Mouse (Mus musculus) left cerebral cortex, postnatal 10 days (tissue): ENCODE data around the gene Rpgrip1l. TPM values are rescaled to one million over a fixed set of nuclear protein-coding genes. Genes with fewer than 3 reads are reported as not detected.

Experiments used
- DNase-seq, 2 experiments: peaks; one replicate each; pipeline ENCODE4 v3.0.0; 2021 to 2022; ENCODE audit warnings: low spot score in 2 of 2, mixed read lengths in 1 of 2; ENCODE audit errors: extremely low spot score in 1 of 2
- intact Hi-C: fragments of 180-260 bp; cut with DNase I; formaldehyde crosslinking; loops from one replicate; pipeline ENCODE4 v1.15.1; 2025
- total RNA-seq, 2 experiments: library from RNA; stranded (reverse); gene quantifications; 2 replicates each; pipeline ENCODE4 v1.2.3; 2021

Gene Rpgrip1l
- total RNA-seq, 2 experiments from 2014 or later = 24.4 to 30.4 TPM

DNA sequence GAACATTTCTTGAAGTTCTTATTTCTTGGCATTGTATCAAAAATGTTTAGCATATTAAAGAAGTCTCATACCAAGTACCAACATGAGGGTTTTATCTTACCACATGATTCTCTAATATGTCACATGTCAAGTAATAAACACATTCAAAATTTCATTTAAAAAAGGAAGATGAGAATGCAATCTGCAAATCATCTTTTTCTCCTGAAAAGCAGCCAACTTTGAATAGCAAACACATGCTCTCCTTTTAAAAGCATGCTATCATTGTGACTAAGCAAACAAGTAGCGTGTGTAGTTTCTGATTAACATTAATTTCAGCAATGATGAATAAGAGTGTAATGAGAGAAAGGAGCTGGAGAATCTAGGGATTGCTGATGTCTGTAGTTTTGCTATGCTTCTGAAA is 29.2 kb downstream of the Rpgrip1l start:
- intact Hi-C loops = no loop called here
- DNase-seq = no peak

DNA sequence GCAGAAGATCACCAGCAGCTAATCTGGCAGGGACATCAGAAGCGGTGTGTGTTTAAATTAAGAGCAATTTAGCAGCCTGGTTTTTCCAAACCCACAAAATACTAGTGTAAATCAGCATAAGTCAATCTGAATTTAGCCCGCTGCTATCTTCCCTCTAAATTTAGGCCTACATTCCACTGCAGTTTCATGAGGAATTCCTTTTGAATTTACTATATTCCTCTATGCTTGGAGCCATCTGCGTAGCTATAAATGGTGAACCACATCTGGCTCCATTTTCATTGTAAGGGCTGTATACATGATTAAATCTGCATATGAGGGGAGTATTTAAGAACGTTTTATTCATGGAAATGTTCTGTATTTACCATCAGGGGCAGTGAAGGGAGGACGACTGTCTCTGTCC is 30.4 kb downstream of the Rpgrip1l start:
- intact Hi-C loops = no loop called here
- peak in 1 of 2 experiments; percentile 35 for DNase-seq

DNA sequence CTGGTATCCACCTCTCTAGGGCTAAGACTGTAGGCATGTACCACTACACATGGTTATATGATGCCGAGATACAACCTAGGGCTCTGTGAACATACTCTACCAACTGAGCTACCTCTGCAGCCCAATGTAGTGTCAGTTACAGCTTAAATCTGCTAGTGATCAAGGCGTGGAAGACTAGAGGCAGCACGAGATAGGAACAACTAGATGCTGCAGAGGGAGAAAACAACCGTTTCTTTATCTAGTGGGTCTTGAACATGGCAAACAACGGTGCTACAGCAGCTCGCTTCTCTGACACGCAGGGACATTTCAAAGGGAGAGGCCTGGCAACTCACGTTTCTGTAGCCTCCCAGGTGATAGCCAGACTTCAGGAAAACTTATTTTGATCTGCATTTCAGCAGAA is 31.5 kb downstream of the Rpgrip1l start:
- intact Hi-C loops = no loop called here

GRCm38 (mm10) chr8:91280467-91281212 is 32.4 kb downstream of the Rpgrip1l start:
- intact Hi-C loops = no loop called here
- DNase-seq = no peak

More for the DNA sequence above, 31.5 kb downstream of the Rpgrip1l start:
- DNase-seq = no peak

- intact Hi-C loops = no loop called here
Measured at GRCm38 (mm10) chr8:91278060-91278459, 35.0 kb downstream of the Rpgrip1l start.

GRCm38 (mm10) chr8:91276337-91276736 is 36.7 kb downstream of the Rpgrip1l start:
- DNase-seq = no peak
- intact Hi-C loops = no loop called here

More at GRCm38 (mm10) chr8:91278060-91278459, 35.0 kb downstream of the Rpgrip1l start:
- DNase-seq = no peak

DNA sequence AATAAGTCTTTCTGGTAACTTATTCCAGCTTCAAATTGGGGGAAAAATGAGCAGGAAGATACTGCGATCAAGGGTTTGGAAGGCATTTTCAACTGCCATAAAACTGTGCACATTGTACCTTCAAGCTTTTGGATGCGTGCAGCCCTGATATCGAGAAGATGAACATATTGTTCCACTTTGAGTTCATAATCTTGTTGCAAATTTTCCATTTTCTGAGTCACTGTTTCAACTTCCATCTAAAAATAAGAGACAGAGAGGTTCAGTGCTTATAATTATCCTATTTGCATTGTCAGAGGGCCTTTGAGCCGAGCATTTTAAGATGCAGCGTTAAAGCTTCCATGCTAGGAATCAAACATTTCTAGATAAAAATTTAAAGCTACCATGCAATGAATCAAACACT is 39.6 kb downstream of the Rpgrip1l start:
- intact Hi-C loops = no loop called here
- DNase-seq = no peak

GRCm38 (mm10) chr8:91269374-91269958 is 43.6 kb downstream of the Rpgrip1l start:
- intact Hi-C loops = no loop called here
- DNase-seq = no peak

DNA sequence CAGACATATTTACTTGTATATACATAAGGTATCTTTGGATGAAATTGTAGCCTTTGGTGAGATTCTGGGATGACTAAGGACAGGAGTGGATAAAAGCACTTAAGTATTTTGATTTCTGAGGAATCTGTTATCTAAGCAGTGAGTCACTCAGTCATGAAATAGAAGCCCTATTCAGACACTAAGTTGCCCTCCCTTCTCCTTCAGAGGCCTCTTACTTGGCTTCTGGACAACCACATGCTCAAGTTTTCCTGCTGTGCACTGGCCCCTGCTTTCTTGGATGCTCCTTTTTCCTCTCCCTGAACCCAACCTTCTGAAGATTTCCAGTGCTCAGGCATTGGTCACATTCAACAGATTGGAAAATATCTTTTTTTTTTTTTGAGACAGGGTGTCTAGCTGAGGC is 48.5 kb downstream of the Rpgrip1l start:
- no peak for DNase-seq
- intact Hi-C loops = loop anchor here (5.0 kb wide), 1 partner anchor 42 kb away; no protein-coding TSS in a partner anchor

- intact Hi-C loops = loop anchor here (5.0 kb wide), 1 partner anchor 42 kb away; no protein-coding TSS in a partner anchor
- DNase-seq = no peak
Measured at GRCm38 (mm10) chr8:91263939-91264338, 49.1 kb downstream of the Rpgrip1l start.

GRCm38 (mm10) chr8:91261598-91261997 is 51.5 kb downstream of the Rpgrip1l start:
- DNase-seq = no peak
- intact Hi-C loops = loop anchor here (5.0 kb wide), 1 partner anchor 39 kb away; no protein-coding TSS in a partner anchor

DNA sequence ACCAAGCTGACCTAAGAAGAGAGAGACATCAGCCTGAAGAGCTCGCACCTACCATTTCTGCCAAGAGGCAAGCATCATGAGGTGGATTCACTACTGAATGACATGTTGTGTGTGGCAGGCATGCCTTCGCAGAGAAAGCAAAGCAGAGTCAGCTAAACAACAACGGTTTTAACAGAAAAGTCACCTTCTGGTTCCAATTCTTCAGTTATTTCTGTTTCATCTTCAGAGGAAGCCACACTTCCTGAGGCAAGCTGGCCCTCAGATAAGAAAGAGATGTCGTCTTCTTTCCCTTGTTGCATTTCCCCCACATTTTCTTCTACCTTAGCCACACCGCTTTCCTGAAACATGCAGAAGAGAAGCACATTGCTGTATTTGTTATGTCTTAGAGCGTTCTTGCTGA is 62.1 kb downstream of the Rpgrip1l start:
- intact Hi-C loops = no loop called here

GRCm38 (mm10) chr8:91249758-91250466 is 63.1 kb downstream of the Rpgrip1l start:
- peak in 1 of 2 experiments; percentile 22 for DNase-seq
- intact Hi-C loops = no loop called here

More for the DNA sequence above, 62.1 kb downstream of the Rpgrip1l start:
- no peak for DNase-seq

DNA sequence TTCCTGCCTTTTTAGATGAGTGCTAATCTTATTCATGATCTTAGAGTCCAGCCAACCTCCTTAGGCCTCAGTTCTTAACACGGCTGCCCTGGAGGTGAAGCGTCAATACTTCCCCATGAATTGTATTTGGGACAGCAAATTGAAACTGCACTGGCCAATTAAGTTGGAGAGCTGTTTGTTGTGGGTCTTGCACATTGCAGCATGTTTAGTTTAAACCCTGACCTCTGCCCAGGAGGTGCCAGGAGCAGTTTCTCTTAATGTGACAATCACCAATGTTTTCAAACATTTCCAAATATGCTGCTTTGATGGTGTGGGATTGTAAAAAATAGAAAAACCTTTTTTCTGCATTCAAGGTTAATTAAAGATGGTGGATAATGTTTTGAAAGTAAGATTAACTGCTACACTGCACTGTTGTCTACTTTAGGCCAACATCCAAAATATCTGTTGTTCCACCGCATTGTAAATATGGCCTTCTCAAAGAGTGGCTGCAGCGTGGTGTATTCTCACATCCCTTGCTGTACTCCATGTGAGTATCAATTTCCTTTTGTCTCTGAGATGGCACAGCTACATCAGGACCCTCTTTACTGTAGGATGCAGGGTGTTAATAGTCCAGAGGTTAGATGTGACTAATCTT is 67.1 kb downstream of the Rpgrip1l start:
- intact Hi-C loops = no loop called here

DNA sequence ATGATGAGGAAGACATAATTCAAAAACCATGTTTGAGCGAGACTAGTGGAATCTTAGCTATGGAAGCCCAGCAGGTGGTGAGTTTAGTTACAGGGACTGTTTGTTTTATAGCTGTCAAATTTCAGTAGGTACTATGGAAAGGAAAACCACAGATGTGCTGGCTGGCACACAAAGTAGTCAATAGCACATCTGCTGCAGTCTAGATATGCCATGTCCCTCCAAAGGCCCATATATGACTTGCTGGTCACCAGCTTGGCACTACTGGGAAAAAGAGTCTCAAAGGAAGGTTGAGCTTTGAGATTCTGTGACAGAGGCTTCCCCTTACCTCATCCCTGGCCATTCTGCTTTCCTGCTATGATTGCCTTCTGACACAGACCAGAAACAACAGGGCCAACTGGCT is 70.3 kb downstream of the Rpgrip1l start:
- intact Hi-C loops = no loop called here
- DNase-seq = no peak

More for the DNA sequence above, 67.1 kb downstream of the Rpgrip1l start:
- no peak for DNase-seq

DNA sequence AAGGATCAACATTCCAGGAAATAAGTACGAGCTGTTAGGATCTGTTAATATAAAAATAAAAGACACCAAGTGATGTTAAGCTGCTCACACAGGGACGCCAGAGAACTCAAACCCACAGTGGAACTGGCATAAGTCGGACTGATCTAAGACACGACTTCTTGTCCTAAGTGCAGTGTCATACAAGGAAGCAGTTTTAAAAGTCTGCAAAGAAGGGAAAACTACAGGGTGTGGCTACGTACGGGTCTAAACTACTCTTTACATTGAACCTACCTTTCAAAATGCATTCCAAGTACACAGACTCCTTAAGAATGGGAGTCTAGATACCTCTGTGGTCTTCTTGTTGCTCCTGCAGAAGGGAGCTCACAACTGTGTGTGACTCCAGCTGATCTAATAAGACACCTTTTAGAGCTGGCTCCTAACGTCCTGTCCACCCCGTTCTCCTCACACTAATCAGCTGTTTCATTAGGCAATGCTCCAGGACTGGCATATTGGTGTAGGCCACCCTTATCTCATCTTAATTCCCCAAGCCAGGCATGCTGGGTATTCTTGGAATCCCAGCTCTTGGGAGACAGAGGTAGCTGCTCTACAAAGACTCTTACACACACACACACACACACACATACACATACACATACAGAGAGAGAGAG is 71.1 kb downstream of the Rpgrip1l start:
- DNase-seq = no peak
- intact Hi-C loops = no loop called here

- no peak for DNase-seq
- intact Hi-C loops = no loop called here
Measured at GRCm38 (mm10) chr8:91241371-91241770, 71.7 kb downstream of the Rpgrip1l start.

GRCm38 (mm10) chr8:91237191-91237590 is 75.9 kb downstream of the Rpgrip1l start:
- DNase-seq = no peak

GRCm38 (mm10) chr8:91234097-91234496 is 79.0 kb downstream of the Rpgrip1l start:
- intact Hi-C loops = no loop called here
- DNase-seq = no peak

More at GRCm38 (mm10) chr8:91237191-91237590, 75.9 kb downstream of the Rpgrip1l start:
- intact Hi-C loops = no loop called here
